Mouse (Mus musculus): ENCODE results near the gene Npas3.
A peak's percentile ranks its signal among the peaks of the same experiment; 100 is the strongest.

Npas3 gene

DNA sequence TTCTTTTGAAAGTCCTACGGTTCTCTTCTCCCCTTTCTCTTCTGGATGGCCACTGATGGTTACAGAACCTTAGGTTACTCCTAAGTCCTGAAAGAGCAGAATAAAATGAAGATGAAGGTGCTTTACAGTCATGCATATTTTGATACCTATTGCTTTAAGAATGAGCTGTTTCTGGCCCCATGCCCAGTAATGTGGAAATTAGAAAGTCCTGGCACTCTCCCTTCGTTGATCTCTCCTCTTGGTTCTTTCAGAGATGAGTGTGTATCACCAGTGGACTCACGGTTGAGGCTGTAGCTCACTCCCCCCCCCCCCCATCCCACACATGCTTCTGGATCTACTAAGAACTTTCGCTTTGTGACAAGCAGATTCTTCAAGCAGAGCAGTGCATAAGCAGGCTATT lies 167.6 kb downstream of the Npas3 start:
- DNase-seq, result peak in 1 of 2 experiments; percentile 10

DNA sequence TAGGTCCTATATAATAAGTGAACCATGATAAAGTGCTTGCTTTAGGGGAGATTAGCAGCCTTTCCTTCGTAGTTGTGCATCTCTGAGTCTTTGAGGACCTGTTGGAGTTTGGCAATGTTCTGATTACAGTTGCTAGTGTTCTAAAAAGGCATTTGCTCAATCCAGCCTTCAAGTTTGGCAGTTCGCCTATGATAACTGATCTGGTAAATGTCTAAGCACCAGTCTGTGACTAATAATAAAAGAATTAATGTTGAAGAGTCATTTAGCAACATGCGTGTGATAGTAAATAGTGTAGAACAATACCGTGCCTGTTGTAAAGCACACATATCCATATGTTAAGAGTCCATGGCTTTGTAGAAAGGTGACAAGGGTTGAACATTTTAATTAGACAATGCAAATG lies 173.2 kb downstream of the Npas3 start:
- no peak for DNase-seq

DNA sequence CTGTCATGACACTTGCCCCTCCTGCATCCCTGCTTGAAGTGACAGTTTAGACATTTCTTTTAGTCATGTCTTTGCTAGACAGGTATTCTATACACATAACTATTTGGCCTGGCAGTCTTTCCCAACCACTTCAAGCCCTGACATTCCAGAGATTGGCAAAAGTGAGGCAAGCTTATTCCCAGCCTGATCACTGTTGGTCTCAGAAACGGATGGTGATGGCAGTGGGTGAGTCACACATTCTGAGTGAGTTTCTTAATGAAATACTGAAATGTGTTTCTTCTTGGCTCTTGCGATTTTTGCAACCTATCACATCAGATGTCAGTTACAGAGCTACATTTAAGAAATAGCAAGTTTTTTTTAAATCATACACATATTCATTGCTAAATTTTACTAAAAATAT lies 175.2 kb downstream of the Npas3 start:
- DNase-seq, result no peak

DNA sequence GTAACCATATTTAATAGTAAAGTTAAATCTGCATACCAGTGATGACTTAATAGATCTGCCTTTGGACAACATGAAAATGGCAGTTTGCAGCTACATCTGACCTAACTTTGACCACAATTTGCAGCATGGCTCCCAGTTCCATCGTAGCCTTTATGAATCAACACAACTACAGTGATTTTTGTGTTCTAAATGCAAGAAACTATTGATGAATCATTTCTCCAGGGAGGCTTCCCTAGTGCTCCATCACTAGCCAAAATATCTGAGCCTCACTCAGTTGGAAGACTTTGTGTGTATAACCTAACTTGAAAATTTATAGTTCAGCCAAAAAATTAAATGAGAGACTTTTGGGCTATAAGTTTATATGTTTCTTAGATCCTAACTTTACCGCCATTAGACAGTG lies 177.5 kb downstream of the Npas3 start:
- DNase-seq, result no peak

DNA sequence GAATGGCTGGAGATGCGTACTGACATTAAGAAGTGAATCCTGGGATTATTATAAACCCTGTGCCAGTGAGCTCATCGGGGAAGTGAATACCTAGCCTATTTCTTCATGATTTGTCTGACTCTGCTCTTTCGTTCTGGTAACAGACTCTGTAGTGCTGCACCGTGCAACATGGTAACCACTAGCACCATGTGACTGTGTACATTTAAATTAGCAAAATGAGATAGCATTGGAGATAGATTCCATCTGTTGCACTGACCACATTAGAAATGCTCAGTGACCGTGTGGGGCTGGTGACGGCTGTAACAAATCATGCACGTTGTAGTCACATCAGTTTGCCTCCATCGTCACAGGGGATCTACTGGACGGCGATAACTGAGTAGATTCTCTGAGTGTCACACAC lies 178.7 kb downstream of the Npas3 start:
- DNase-seq, result no peak

DNA sequence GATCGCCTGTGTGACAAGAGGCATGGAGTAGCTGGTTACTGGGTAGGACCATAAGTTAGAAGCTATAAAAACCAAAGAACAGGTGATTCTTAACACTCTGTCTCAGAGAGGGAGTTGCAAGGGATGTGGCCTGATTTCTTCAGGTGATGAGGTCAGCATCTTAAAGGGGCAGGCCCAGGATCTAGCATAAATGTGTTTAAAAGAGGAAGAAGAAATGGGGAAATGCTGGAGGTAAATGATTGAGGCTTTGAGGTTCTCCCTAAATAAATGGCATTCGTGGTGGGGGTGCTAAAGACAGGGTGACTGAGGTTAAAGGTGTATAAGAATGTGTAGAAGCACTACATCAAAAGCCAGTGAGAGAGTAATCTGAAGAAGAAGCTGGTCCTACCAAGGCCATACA lies 193.6 kb downstream of the Npas3 start:
- DNase-seq, result no peak

DNA sequence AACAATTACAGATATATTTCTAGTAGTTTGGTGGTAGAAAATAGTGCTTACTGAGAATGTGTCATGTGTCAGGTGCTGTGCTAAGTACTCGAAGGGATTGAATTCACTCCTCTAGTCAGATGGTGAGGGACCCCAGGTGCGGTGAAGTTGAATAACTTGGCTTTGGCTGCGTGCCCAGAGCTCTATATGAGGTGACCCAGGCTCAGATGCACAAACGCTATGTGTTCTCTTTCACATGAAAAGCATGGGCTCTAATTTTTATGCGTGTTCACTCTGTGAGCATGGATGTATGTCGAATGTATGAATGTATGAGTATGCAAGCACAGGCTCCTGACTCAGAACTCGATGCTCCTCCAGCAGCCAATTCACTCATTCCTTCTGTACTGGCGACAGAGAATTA lies 199.0 kb downstream of the Npas3 start:
- DNase-seq, result no peak

DNA sequence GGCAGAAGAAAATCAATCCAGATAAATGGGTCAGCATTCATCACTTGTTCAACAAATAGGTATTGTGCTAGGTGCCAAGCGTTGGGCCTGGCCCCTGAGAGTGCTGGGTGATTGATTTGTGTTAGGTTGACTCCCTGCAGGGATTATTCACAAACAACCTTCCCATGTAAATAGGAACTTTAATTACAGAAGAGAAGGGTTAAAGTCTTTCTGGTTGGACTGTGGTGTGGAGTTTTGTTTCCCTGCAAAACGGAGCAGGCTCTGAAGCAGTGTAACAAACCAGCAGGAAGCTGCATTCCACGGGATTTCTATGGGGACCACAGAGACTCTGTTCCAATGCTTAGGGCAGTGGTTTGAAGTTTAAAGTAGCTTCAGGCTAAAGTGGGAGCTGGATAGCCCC lies 199.6 kb downstream of the Npas3 start:
- no peak for DNase-seq

DNA sequence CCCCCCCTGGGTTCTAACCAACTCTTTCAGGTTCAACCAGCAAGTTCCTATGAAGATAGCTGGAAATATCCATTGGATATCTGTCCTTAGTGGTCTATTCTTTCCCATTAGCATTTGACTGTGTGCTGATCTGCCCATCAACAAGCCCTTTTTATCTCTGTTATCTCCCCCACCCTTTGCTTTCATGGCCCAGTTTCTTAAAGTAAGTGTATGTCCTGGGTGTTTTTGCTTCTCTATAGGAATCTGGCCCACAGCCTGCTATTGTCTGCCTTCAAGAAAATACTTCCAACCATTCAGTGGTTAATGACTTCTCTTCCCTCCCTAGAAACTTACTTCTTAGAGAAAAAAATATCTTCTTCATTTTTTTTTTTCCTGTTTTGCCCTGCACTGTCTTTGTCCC lies 219.1 kb downstream of the Npas3 start:
- DNase-seq, result no peak

DNA sequence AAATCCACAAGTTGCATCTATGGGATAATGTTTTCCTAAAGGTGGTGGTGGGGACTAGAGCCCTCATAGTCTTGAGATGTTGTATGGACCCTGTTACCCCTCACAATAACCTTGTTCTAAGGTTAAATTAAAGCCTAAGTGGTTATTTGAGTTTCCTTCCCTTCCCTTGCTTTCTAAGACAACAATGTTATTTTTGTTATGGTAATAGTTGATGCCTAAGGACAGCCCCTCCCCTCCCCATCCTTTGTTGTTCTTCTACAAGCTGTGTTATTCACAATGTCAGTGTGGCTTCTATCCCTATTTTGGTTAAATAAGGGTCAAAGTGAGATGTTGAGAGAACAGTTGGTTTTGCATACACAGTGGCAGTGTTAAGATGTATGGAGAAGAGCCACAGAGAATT lies 226.0 kb downstream of the Npas3 start:
- DNase-seq, result no peak

DNA sequence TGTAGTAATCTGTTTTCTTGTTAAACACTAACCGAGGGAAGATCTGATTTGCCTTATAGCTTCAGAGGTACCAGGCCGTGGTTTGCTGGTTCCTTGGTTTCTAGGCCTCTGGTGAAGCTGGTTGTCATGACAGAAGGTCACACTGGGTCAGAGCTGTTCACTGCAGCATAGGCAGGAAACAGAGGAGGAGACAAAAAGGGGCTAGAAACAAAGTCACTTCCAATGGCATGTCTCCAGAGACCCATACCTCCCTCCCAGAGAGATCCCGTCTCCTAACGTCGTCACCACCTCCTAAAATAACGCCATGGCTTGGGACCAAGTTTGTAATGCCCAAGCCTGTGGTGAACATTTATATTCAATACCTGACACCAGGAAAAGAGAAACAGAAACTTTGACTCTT lies 236.4 kb downstream of the Npas3 start:
- DNase-seq, result no peak

DNA sequence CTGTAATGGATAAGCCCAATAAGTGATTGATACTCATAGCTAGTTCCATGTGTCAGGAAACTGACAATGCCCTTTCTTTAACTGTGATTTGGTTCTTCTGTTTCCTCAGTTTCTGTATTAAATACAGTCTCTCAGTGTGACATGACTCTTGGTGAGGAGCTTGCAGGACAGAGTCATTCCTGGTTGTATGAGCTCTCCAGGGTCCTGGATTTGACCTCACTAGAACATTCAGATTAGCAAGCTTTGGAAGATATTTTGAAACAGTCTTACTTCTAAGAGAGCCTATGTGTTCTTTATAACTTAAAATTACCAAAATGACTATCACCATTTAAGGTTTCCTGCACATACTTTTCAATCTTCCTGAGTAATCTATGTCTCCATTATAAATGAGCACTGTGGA lies 247.9 kb downstream of the Npas3 start:
- DNase-seq, result no peak

DNA sequence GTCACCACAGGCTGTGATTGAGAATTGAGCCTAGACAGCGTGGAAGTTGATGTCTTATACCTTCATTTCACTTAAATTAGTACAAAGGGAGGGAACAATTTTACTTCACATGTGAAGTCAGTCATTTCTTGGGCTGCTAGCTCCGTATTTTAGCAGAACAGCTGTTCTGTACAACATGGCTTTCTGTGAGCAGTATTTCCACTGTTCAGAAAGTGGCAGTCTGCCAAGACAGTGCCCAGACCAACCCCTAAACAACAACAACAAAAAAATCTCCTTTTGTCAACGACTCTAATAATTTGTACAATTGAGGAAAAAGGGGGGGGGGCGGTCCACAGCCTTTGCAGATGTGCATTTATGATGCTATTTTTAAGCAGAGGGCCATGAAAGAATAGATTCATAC lies 266.4 kb downstream of the Npas3 start:
- no peak for DNase-seq

DNA sequence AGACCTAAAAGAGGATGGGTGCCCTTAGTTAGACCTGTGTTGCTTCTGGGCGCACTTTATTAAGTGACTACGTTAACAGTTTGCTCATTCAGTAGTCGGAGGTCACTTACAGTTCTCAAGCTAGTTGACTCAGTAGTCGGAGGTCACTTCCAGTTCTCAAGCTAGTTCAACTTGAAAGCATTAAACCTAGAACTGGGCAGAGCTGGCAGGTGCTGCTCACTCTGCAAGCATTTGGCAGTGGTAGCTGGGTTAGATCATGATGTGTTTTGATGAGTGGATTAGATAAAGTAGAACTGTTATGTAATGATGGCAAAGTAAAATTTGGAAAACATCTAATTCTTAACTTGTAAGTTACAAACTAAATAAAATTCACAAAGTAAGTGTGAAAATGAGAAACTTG lies 271.1 kb downstream of the Npas3 start:
- DNase-seq, result no peak

DNA sequence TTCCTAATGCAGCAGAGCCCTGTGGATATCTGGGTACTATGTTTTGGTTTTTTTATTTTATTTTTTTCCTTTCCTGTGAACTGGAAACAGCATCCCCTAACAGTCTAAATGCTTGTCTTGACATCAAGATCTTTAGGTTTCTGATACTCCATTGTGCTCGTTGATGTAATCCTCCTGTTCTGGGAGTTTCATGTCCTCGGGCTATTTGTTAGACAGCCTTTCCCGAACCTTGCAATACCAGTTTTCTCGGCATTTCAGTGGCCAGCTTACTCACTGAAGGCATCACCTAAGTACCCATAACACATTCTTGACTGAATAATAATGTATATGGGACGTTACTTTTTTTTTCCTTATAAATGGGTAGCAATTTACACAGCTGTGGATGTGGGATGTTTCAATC lies 274.2 kb downstream of the Npas3 start:
- DNase-seq, result no peak

DNA sequence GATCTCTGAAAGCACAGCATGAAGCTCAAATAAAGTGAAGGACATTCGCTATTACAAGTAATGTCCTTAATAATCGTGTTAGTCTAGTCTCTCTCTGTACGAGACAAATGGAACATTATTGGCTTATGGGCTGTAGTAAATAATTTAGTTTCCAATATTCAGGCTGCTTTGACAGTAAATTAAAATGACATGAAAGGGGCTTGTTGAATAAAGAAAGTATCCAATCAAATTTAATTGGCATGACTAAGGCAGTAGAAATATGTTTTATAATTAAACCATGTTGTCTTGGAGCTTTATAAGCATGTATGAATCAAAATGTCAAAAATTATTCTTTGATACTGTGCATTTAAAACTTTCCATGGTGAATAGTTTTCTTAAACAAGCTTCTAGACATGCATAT lies 278.6 kb downstream of the Npas3 start:
- DNase-seq, result no peak

DNA sequence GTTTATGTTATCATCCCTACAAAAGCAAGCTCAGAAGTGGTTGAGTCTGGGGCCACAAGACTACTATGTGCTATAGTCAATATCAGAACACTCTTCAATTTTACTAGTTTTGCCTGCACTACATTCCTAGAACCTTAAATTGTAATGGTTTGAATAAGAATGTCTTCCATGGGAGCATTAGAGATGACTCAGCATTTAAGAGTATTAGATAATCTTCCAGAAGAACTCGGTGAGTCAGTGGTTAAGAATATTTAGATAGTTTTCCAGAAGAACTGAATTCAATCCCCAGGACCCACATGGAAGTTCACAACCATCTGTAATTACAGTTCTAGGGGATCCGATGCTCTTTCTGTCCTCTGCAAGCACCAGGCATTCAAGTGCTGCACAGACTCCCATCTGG lies 280.9 kb downstream of the Npas3 start:
- no peak for DNase-seq

DNA sequence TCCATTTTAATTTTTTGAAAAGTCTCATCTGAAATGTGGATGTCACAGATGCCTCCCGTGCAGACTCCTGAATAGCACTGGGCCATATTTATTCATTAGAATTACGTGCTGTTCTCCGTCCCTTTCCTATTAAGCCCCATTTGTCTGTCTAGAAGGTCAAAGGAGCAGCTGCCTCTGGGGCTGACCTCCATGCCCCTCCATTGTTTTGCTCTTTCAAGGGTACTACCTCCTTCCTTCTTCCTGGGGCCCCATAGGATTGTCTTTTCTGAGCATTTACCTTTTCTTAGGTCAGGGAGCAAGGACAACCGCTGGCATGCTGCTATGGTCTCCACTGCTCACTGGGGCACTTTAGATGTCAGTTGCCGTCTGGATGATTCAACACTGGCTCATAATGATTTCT lies 288.3 kb downstream of the Npas3 start:
- no peak for DNase-seq

DNA sequence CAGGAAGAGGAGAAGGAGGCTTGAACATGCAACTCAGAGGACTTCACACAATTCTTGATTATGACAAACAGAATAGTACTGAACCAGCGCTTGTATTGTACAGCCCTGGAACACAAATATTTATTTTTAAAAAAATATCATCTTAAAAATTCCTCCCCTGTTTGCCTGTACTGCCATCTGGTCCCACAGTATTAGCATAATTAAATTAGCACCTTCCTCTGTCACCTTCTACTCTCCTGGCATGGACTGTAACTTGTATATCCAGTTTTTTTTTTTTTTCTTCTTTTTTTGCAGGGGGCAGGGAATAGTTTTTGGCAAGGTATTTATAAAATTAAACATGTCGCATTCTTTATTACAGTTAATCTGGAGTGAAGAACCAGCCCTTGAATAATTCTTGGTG lies 307.9 kb downstream of the Npas3 start:
- no peak for DNase-seq

DNA sequence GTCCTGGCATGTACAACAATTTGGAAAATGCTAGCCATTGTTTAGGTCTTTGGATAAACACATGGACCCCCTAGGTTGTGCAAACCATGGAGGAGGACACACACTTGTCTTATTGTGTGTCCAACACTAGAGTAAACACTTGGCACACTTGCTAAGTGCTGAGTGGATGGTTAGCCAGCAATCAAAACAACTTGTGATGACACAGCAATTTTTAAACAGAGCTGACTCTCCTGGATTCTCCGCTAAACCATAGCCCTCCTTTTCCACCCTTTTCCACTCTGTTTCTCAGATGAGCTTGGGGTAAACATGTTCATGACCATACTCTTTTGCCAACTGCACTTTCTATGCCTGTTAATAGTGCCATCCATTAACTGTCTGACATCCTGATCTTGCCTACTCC lies 309.8 kb downstream of the Npas3 start:
- no peak for DNase-seq

DNA sequence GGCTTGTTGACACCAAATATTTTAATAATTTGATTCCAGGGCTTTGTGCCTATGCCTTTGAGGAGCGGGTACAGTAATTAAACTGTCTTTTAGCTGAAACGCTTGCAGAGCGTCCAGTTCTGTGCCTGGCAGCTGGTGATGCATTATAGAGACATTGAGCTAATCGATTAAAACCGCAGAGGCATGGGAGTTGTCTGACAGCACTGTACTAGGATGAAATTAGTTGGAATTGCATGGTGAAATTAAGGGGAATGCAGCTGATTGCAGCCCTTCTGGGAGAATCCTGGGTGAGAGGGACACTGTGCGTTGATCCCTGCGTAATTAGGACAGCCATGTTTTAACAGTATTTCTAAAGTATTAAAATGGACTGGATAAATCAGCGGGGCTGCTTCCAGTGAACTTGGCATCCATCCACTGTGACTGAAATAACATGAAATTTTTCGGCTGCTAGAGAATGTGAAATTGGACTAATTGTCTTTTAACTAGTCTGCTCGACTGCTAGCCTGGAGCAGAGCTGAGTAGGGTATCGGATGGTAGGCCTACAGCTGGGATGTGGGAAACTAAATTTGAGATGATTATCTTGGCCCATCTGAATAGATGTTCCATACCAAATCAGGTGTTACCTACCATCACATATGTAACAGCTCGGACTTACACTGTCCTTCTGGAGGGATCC lies 318.4 kb downstream of the Npas3 start:
- no peak for DNase-seq

DNA sequence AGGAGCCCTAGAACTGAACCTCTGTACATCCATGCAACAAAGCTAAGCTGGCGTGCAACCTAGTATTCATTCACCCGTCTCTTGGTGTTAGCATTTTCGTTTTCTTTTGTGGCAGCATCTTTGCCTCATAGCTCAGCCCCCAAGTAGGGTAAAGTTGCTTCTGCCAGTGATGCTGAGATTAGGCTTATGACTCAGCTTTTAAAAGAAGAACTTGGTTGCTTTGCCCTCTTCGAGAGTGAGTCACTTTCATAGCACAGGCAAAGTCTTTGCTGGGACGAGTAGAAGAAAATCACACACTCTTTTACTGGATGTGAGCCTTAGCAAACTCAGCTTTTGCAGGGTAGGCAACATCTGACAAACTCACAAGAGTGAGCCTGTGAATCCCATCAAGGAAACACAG lies 332.7 kb downstream of the Npas3 start:
- no peak for DNase-seq

DNA sequence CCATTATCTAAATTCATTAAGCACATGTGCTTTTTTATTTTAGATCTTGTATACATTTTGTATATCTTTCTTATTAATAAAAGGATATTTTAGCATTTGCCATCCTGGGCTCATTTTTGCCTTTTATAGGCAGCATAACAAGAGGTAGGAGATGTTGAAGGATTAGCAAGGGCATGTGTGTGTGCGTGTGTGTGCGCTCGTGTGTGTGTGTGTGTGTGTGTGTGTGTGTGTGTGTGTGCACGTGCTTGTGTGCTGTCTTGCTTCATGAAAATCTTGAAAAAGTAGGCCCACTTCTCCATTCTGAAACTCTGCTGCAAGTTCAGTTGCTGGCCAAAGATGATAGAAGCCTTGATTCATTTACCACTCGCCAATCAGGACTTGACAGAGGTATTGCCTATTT lies 338.8 kb downstream of the Npas3 start:
- DNase-seq, result no peak

DNA sequence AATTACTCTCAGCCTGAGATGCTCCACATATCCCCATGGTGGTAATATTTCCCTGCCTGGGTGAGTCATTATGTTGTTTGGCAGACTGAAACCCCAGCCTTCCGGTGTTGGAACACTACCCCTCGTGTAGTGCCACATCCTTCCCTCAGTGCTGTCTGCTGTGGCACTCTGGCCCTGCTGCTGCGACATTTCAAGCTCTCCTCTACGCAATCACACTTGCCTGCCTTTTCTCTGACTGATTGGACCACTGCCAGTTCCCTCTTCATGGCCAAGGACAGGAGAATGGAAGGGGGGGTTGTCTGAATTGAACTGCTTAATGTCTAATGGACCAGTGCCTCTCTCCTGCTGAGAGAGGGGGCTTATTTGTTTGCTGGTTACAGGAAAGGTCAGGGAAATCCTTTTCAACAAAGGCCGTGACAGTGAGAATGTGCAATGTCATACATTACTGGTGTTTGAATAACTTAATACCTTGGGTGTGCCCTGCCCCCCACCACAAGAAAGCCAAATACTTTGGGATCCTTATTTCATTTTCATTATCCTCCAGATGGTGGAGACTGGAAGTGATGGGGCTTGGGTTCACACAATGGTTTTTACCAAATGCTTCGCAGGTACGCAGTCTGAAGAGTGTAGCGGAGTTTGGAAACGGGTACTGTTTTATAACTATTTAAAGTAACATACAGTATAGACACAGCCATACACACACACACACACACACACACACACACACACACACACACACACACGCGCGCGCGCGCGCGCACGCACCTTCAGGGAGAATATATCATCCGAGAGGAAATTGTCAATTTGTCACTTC lies 339.4 kb downstream of the Npas3 start:
- DNase-seq, result peak in 1 of 2 experiments; percentile 3

DNA sequence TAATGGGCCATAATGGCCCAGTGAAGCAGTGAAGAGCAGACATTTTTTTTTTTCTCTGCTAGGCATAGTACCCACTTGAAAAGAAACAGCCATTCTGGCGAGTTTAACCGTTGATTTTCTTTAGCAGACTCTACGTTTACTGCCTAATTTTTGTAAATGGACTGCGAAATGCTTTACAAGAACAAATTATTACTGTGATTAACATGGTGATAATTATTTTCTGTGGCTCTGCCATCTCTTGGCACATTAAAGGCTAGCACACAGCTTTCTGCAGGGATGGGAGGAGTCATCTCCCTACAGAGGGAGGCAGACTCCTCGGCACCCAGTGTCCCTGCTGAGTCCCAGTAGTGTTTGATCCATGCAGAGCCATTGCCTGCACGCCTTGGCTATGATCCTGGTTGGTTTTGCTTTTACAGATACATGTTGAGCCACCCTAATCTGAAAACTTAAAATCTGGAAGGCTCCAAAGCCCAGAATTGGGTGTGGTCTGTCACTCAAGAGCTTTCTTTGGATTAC lies 341.0 kb downstream of the Npas3 start:
- DNase-seq, result no peak
